Mouse (Mus musculus) liver, embryonic 14.5 days (tissue): Measurements from ENCODE around the gene Gm43518.

Experiments
- CTCF ChIP-seq: IDR thresholded peaks from 2 replicates; pipeline ENCODE4 v1.5.1; 2016; ENCODE audit warnings: antibody characterized with exemption, low read depth, control low read depth
- EP300 ChIP-seq: IDR thresholded peaks from 2 replicates; pipeline ENCODE4 v1.6.1; 2016; ENCODE audit warnings: antibody characterized with exemption, low read depth

GRCm38 (mm10) chr5:123891669-123892068 lies 35.5 kb upstream of the Gm43518 start:
- TF ChIP-seq CTCF (no peak), EP300 (no peak)
